Mouse (Mus musculus): ENCODE data around the gene Kctd2.

DNA sequence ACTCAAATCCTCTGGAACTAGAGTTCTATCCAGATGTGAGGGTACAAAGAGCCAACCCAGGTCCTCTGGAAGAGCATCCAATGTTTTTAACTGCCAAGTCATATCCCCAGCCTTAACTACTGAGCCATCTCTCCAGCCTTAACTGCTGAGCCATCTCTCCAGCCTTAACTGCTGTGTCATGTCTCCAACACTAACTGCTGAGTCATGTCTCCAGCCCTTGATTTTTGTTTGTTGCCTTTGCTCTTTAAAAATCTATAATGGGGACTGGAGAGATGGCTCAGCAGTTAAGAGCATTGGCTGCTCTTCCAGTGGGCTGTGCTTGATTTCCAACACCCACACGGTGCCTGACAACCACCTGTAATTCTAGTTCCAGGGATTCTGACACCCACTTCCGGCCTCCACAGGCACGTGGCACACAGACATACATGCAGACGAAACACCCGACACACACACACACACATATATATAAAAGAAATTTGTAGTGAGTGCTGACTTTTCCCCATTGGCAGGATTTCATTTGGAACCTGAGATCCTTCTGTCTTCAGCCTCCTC is 17.7 kb downstream of the Kctd2 start:
- TF ChIP-seq POLR2A (IDR thresholded peaks at IDR 0.05; ENCODE audit: borderline replicate concordance, extremely low read depth, insufficient read depth, insufficient read length, poor library complexity, severe bottlenecking) (no peak), CTCF (IDR thresholded peaks at IDR 0.05; ENCODE audit: borderline replicate concordance, extremely low read depth, insufficient read depth, insufficient read length) (no peak)
